Mouse (Mus musculus) liver, adult 2 months (tissue): ENCODE results near the gene Ppox. TPM values are rescaled to one million over a fixed set of nuclear protein-coding genes. Genes with fewer than 3 reads are reported as not detected.

Source experiments
- DNase-seq: peaks from one replicate; pipeline ENCODE4 v3.0.0-alpha.2; 2011; ENCODE audit warnings: low read depth, low spot score; ENCODE audit errors: extremely low read depth
- H3K27ac ChIP-seq: fragments of 200-500 bp; replicated peaks from 2 replicates; pipeline ENCODE4 v1.5.1; 2012; ENCODE audit warnings: low read depth, mild to moderate bottlenecking, control low read depth, inconsistent platforms, low read length; ENCODE audit not compliant: insufficient read depth
- H3K27me3 ChIP-seq: fragments of 200-500 bp; 2 replicates; pipeline ENCODE4 v1.6.1; 2012; ENCODE audit warnings: mild to moderate bottlenecking, moderate library complexity, low read length, inconsistent platforms; ENCODE audit not compliant: control insufficient read depth, insufficient read depth
- H3K36me3 ChIP-seq: fragments of 200-500 bp; 2 replicates; pipeline ENCODE4 v1.6.1; 2012; ENCODE audit warnings: low read length, inconsistent platforms; ENCODE audit not compliant: control insufficient read depth, insufficient read depth
- H3K4me1 ChIP-seq: fragments of 200-500 bp; 2 replicates; pipeline ENCODE4 v1.6.1; 2011; ENCODE audit warnings: low read length; ENCODE audit not compliant: control insufficient read depth, insufficient read depth
- H3K4me3 ChIP-seq: fragments of 200-500 bp; 2 replicates; pipeline ENCODE4 v1.5.1; 2011; ENCODE audit warnings: low read depth, mild to moderate bottlenecking, control low read depth, low read length, moderate library complexity; ENCODE audit not compliant: insufficient read depth
- H3K79me2 ChIP-seq: fragments of 200-500 bp; 2 replicates; pipeline ENCODE4 v1.6.1; 2012; ENCODE audit warnings: inconsistent platforms, mild to moderate bottlenecking, low read length, moderate library complexity; ENCODE audit not compliant: control insufficient read depth, insufficient read depth
- H3K9ac ChIP-seq: fragments of 200-500 bp; 2 replicates; pipeline ENCODE4 v1.6.1; 2012; ENCODE audit warnings: low read depth, mild to moderate bottlenecking, control low read depth, inconsistent platforms, low read length
- CTCF ChIP-seq: fragments of 200-500 bp; IDR thresholded peaks from 2 replicates; pipeline ENCODE4 v1.5.1; 2011; ENCODE audit warnings: low read depth, low read length, control low read depth
- POLR2A ChIP-seq: fragments of 200-500 bp; IDR thresholded peaks from 2 replicates; pipeline ENCODE4 v1.6.1; 2011; ENCODE audit warnings: low read length, control low read depth; ENCODE audit not compliant: insufficient read depth; ENCODE audit errors: extremely low read depth
- WGBS: fragments of 180-500 bp; shearing (Covaris S2); methylation state at CpG from one replicate; pipeline ENCODE4 v1.1.7; 2018; 5-methylcytosine and 5-hydroxymethylcytosine counted together
- polyA plus RNA-seq: library from polyadenylated mRNA; depleted of rRNA; stranded (reverse); fragments of >200 nt; gene quantifications from 2 replicates; pipeline ENCODE4 v1.2.3, GENCODE M21; 2012
- total RNA-seq: library from RNA; depleted of rRNA; stranded (reverse); fragments of >200 nt; gene quantifications from 2 replicates; pipeline ENCODE4 v1.2.3, GENCODE M21; 2014

Gene Ppox
- total and polyA plus RNA-seq, 2 experiments, result 11.0 to 31.2 TPM

- no peaks in the 10 kb centered on the region for H3K27me3 ChIP-seq
- H3K9ac ChIP-seq, result peak overlapping the region; percentile 28; the same call in 1 of the 2 replicates
- no peak for DNase-seq
- no peak overlapping the region for H3K27ac ChIP-seq
- H3K4me1 ChIP-seq, result peaks cover 8% of the 10 kb centered on the region
- TF ChIP-seq CTCF, result no peak
- no peak for TF ChIP-seq POLR2A
- WGBS, result 46% methylated on average over 13 of the region's 13 CpGs
- H3K79me2 ChIP-seq, result peaks cover under 1% of the 10 kb centered on the region; the same call in 1 of the 2 replicates
- no peaks in the 10 kb centered on the region for H3K36me3 ChIP-seq
- H3K4me3 ChIP-seq, result peak overlapping the region; percentile 41; the same call in 1 of the 2 replicates
Observed at GRCm38 (mm10) chr1:171251594-171252324, 29.2 kb downstream of the Ppox start.

- Histone ChIP-seq H3K27me3 (no peaks in the 10 kb centered on the region), H3K9ac (peak within 1 kb of the TSS; percentile 28; the same call in 1 of the 2 replicates), H3K4me1 (peaks cover 9% of the 10 kb centered on the region), H3K4me3 (peak within 1 kb of the TSS; percentile 41), H3K36me3 (no peaks in the 10 kb centered on the region), H3K79me2 (peaks cover 9% of the 10 kb centered on the region; the same call in 1 of the 2 replicates), H3K27ac (no peak within 1 kb of the TSS)
- no peak for TF ChIP-seq POLR2A
- no peak for TF ChIP-seq CTCF
- 47% methylated on average over 26 of the region's 26 CpGs for WGBS
- no peak for DNase-seq
Observed at GRCm38 (mm10) chr1:171250680-171251593, 30.0 kb downstream of the Ppox start, which contains the start of gene Ndufs2. Gene Ndufs2, minus strand, starts transcription at chr1:171251388.

DNA sequence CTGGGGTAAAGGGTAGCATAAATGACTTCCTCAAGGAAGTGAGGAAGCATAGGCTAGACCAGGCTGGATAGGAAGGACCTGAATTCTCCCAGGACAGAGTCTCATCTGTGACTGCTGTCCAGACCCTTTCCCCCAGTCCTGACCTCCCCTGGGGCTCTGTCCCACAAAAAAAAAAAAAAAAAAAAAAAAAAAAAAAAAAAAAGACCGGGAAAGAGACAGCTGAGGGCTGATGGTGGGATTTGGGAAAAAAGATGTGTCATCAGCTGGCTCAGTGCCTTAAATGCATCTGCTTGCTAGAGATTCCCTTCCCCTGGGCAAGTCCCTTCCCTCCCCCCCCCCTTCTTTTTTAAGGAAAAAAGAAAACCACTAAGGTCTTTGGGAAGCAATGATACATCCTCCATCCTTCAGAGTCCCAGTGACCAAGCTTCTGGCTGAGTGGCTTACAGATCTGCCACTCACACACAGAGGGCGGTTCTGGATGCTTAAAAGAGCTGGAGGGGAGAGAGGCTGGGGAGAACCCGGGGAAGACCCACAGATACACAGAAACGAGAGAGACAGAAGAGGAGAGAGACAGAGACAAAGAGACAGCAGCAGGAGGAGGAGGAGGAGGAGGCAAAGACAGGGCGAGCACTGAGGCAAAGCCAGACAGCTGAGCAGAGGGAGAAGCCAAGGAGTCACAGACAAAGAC lies 30.9 kb downstream of the Ppox start, which contains the start of gene Adamts4:
Gene Adamts4 (plus strand): TSS at position 509 of the 688 bp plus-strand sequence.
- H3K27ac ChIP-seq, result no peak within 1 kb of the TSS
- no peak for DNase-seq
- H3K36me3 ChIP-seq, result no peaks in the 10 kb centered on the region; the same call in 1 of the 2 replicates
- H3K4me1 ChIP-seq, result peaks cover 10% of the 10 kb centered on the region
- peak within 1 kb of the TSS; percentile 41 for H3K4me3 ChIP-seq
- no peaks in the 10 kb centered on the region for H3K27me3 ChIP-seq
- H3K9ac ChIP-seq, result no peak within 1 kb of the TSS; the same call in 1 of the 2 replicates
- no peak for TF ChIP-seq CTCF
- no peak for TF ChIP-seq POLR2A
- H3K79me2 ChIP-seq, result peaks cover 9% of the 10 kb centered on the region; the same call in 1 of the 2 replicates
- WGBS, result 50% methylated on average over 5 of the region's 5 CpGs

- H3K4me3 ChIP-seq, result no peak overlapping the region
- peaks cover 9% of the 10 kb centered on the region; the same call in 1 of the 2 replicates for H3K79me2 ChIP-seq
- no peaks in the 10 kb centered on the region for H3K27me3 ChIP-seq
- DNase-seq, result no peak
- 0 out of 2 replicates have a peak overlapping the region, but pooled peaks have one; percentile 72 for H3K27ac ChIP-seq
- 74% methylated on average over 3 of the region's 3 CpGs for WGBS
- no peak overlapping the region for H3K9ac ChIP-seq
- TF ChIP-seq POLR2A (no peak), CTCF (no peak)
- H3K36me3 ChIP-seq, result peaks cover 6% of the 10 kb centered on the region; the same call in 1 of the 2 replicates
- H3K4me1 ChIP-seq, result peaks cover 10% of the 10 kb centered on the region
Observed at GRCm38 (mm10) chr1:171248386-171249226, 32.4 kb downstream of the Ppox start.
